Mouse (Mus musculus) testis, adult 2 months (tissue): Measurements from ENCODE around the gene Asb6. TPM values are rescaled to one million over a fixed set of nuclear protein-coding genes. Genes with fewer than 3 reads are reported as not detected.

Experiments used
- H3K27ac ChIP-seq: fragments of 200-500 bp; 2 replicates; pipeline ENCODE4 v1.5.1; 2012; ENCODE audit warnings: low read depth, low read length; ENCODE audit not compliant: control insufficient read depth, insufficient read depth
- H3K27me3 ChIP-seq: fragments of 200-500 bp; 2 replicates; pipeline ENCODE4 v1.6.1; 2012; ENCODE audit warnings: mild to moderate bottlenecking, low read length, moderate library complexity; ENCODE audit not compliant: control insufficient read depth, insufficient read depth
- H3K36me3 ChIP-seq: fragments of 200-500 bp; 2 replicates; pipeline ENCODE4 v1.6.1; 2012; ENCODE audit warnings: mild to moderate bottlenecking, low read length; ENCODE audit not compliant: control insufficient read depth, insufficient read depth
- H3K4me1 ChIP-seq: fragments of 200-500 bp; 2 replicates; pipeline ENCODE4 v1.6.1; 2012; ENCODE audit warnings: low read length; ENCODE audit not compliant: control insufficient read depth, insufficient read depth
- H3K4me3 ChIP-seq: fragments of 200-500 bp; 2 replicates; pipeline ENCODE4 v1.5.1; 2012; ENCODE audit warnings: low read depth, mild to moderate bottlenecking, low read length, moderate library complexity, mixed read lengths; ENCODE audit not compliant: control insufficient read depth
- CTCF ChIP-seq: fragments of 200-500 bp; IDR thresholded peaks from 2 replicates; pipeline ENCODE4 v1.5.1; 2012; ENCODE audit warnings: low read depth, mild to moderate bottlenecking, inconsistent platforms, low read length, moderate library complexity; ENCODE audit not compliant: control insufficient read depth, insufficient read depth, insufficient replicate concordance
- POLR2A ChIP-seq: fragments of 200-500 bp; IDR thresholded peaks from 2 replicates; pipeline ENCODE4 v1.6.1; 2012; ENCODE audit warnings: low read depth, mild to moderate bottlenecking, inconsistent platforms, low read length, moderate library complexity; ENCODE audit not compliant: control insufficient read depth
- polyA plus RNA-seq: library from polyadenylated mRNA; depleted of rRNA; stranded (reverse); fragments of >200 nt; gene quantifications from 2 replicates; pipeline ENCODE4 v1.2.3, GENCODE M21; 2012

Gene Asb6
- polyA plus RNA-seq, 1 experiment: 10.5 TPM

DNA sequence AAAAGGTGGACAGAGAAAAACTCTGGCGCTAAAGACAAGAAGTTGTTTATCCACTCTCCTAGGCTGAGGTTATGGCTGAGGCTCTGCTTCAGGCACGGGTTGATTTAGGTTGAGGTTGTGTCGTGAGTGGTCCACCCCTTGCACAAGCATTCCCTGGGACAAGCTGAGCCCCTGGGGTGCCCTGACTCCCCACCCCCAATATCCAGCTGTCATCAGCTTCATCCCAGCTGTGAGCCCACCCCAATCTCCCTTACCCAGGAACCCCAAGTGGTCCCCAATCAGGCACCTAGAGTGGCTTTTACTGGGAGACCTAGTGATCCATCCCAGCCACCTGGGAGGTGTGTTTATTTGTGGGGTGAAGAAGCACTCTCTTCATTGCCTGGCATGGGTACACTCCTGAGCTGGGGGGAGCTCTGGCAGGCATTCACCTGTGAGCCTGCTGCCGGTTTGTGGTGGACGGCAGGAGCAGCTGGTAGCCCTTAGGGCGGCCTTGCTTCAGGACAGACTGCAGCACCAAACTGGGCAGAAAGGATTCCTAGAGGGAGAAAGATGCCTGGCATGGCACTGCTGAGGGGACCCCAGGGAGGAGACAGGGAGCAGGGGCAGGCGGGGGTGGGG is 34.8 kb downstream of the Asb6 start:
- H3K4me1 ChIP-seq: peaks cover 16% of the 10 kb centered on the region
- TF ChIP-seq POLR2A: no peak
- no peak for TF ChIP-seq CTCF
- no peaks in the 10 kb centered on the region for H3K36me3 ChIP-seq
- H3K27me3 ChIP-seq: no peaks in the 10 kb centered on the region
- H3K27ac ChIP-seq: 0 out of 2 replicates have a peak overlapping the region, but pooled peaks have one; percentile 50
- H3K4me3 ChIP-seq: peak overlapping the region; percentile 55

DNA sequence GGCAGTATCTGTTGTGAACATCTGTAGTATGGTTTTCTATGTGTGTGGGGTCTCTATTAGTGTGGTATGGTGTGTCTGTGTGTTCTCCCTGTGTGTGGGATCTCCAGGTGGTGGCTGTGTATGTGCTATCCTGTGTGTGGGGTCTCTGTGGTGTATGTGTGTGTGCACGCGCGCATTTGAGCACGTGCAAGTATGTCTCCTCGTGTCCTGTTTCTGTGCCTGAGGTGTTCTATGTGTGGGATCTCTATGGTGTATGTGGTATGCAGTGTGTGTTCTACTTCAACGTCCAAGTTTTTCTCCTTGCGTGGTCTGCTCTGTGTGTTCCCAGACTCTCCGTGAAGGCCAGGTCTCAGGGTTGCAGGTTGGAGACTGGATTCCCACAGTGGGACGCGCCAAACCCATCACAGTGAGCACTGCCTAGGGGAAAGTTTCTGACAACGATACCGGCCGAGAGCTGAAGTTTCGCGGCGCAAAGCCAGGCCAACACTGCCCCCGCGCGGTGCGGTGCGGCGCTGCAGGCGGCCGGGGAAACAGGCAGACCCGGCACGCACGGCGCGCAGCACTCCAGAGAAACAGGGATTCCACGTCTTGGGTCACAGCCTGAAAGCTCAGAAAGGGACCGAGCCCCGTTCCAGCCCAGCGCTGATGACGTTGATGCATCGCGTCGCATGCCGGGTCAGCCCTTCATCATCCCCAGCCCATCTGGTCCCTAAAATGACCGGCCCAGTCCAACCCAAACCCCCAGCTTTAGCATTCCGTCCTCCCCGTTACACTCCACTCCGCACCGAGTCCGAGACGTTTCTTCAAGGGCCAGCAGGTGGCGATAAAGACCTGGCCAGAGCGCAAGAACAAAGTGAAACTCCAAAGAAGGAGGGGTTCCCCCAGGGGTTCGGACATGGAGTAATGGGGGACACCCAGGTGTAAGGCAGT is 35.7 kb downstream of the Asb6 start:
- Histone ChIP-seq H3K27ac (no peak overlapping the region), H3K36me3 (no peaks in the 10 kb centered on the region), H3K27me3 (no peaks in the 10 kb centered on the region), H3K4me1 (peaks cover 16% of the 10 kb centered on the region), H3K4me3 (peak overlapping the region; percentile 55)
- TF ChIP-seq CTCF (peak; percentile 97), POLR2A (0 out of 2 replicates have a peak, but pooled peaks have one; percentile 2)

DNA sequence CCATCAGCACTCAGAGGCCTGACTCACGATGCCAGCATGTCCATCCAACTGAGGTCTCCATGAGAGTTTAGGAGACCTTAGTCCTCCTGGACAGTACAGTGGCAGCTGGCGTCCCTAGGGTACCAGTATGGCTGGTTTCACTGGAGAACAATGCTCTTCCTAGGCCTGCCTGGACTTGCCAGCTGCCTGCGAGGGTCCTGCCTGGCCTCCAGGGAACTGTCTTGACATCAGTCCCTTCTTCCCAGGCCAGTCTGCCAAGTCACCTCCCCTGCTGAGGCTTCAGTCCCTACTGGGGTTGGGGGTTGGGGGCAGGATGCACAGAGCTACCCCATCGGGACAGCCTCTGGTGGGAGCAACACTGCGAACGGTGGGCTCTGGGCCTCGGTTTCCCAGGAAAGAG is 38.1 kb downstream of the Asb6 start:
- no peaks in the 10 kb centered on the region for H3K27me3 ChIP-seq

DNA sequence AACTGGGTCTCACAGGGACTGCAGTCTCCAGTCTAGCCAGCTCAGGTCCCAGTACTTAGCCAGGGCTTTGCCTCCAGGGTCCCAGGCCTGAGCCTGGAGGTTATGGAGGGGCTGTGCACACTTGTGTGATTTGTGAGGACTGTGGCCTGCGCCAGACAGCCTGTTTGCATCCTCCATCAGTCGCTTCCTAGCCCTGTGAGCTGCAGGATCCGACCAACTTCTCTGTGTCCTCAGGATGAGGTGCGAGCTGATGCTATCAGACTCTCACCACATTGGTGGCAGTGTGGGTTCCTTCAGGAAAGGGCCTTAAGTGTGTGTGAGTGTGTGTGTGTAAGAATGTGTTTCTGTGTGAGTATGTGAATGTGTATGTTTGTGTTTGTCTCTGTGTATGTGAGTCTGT is 42.7 kb downstream of the Asb6 start:
- Histone ChIP-seq H3K4me1 (peaks cover 19% of the 10 kb centered on the region), H3K27me3 (no peaks in the 10 kb centered on the region; the same call in 1 of the 2 replicates), H3K27ac (no peak overlapping the region)

More for the DNA sequence above, 38.1 kb downstream of the Asb6 start:
- no peak for TF ChIP-seq CTCF
- TF ChIP-seq POLR2A: no peak
- Histone ChIP-seq H3K27ac (no peak overlapping the region), H3K4me1 (peaks cover 16% of the 10 kb centered on the region), H3K4me3 (no peak overlapping the region), H3K36me3 (no peaks in the 10 kb centered on the region)

DNA sequence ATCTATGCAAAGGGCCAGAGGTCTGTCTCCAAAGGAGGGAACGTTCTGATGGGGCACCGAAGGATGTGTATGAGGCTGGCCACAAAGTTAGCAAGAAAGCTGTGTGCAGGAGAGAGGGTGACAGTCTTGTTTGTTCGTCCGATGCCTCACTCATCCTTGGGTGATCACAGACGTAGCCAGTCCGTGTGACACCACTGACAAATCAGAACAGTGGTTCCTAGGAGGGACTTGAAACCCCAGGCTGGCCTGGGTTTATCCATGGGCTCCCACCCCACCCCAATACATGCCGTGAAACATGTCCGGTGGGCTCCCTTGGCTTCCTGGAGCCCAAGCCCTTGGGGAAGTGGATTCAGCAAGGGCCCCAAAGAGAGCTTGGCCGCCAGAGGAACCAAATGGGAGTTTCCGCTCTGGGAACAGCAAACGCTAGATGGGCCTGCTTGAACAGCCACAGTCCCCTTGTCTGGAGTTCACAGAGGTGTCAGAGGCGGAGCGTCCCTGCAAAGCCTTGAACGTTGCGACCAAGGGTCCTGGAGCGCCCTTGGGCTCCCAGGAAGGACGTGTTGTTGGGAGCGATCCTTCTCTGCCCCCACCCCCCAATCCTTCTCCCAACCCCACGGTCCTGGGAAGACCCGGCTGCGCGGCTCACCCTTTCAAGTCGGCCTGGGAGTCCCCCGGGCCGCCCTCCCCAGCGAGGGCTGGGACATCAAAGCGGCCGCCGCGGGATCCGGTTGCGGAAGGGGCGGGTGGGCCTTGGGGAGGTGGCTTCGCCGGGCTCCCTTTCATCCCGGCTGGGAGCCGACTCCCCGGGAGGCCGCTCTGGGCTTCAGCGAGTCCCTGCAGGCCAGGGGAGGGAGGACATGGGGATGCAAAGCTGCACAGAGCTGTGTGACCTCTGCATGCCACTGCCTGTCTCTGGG is 45.8 kb downstream of the Asb6 start:
- H3K4me1 ChIP-seq: peaks cover 19% of the 10 kb centered on the region
- H3K27me3 ChIP-seq: no peaks in the 10 kb centered on the region; the same call in 1 of the 2 replicates
- TF ChIP-seq CTCF (no peak), POLR2A (no peak)
- H3K36me3 ChIP-seq: no peaks in the 10 kb centered on the region
- peak overlapping the region; percentile 19 for H3K4me3 ChIP-seq
- peak overlapping the region; percentile 74 for H3K27ac ChIP-seq

More for the DNA sequence above, 42.7 kb downstream of the Asb6 start:
- H3K4me3 ChIP-seq: no peak overlapping the region
- TF ChIP-seq CTCF: no peak
- no peak for TF ChIP-seq POLR2A
- H3K36me3 ChIP-seq: no peaks in the 10 kb centered on the region

DNA sequence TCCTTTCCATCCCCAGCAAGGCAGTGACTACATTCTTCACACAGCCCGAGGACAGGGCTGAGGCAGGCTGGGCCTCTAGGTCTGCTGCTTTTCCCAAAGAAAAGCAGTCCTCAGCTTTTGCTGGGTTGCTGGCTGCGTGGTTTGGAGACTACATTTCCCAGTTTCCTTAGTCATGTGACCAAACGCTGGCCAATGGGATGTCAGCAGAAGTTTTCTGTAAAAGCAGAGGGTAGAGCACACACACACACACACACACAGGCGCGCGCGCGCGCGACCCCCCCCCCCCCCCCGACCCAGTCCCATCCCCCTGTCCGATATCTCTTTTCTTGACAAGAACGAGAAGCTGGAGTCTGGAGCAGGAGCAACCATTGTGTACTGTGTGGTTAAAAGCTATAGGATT is 46.8 kb downstream of the Asb6 start:
- TF ChIP-seq POLR2A: no peak
- no peak for TF ChIP-seq CTCF
- Histone ChIP-seq H3K27me3 (no peaks in the 10 kb centered on the region; the same call in 1 of the 2 replicates), H3K27ac (no peak overlapping the region), H3K4me3 (no peak overlapping the region), H3K36me3 (no peaks in the 10 kb centered on the region), H3K4me1 (peaks cover 22% of the 10 kb centered on the region)
